Mouse (Mus musculus) erythroblast, embryonic 14.5 days (primary cell): ENCODE results near the gene Foxn3.

Experiments
- GATA1 ChIP-seq: IDR thresholded peaks from 2 replicates; pipeline ENCODE4 v1.6.1; 2012; ENCODE audit warnings: low read length, inconsistent platforms, mixed read lengths
- TAL1 ChIP-seq: IDR thresholded peaks from 3 replicates; pipeline ENCODE4 v1.6.1; 2012; ENCODE audit warnings: low read length, inconsistent platforms, mixed read lengths

DNA sequence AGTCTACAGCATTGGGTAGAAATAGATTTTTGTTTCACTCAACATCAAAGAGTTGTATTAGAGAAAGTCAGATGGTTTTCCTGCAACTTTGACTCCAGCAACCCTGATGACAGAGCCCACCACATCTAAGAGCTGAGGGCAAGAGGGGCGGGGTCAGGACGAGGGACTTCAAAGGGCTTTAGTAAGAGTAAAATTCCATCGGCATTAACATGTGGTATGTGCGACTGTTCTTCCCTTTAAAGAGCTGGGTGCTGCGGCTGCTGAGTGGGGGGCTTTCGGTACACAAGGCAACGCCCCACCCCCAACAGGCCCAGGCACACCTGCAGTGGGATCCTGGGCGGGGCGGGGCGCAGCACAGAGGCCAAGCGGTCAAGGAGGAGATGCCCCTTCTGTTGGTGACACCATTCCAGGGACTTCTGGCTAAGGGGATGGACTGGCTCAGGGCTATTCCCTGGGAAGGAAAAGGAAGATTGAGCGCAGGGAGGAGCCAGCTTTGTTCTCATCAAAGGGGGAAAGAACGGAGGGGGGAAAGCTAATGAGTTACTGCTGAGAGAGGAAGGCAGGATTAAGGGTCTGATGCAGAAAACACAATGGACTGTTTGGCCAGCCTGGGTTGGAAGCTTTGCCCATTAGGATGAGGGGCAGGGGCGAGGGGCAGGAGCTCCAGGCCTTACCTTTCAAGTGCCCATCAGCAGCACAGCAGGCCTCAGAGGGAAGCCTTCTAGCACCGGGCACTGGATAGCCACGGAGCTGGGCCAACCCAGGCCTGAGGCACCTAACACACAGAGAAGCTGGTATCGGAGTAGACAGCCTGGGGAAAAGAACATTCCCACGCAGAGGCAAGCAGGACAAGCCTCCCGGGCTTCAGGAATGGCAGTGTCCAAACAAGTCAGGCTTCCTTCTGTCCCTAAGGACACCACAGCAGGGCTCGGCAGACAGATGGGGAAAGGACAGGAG is 233.8 kb downstream of the Foxn3 start:
- TF ChIP-seq GATA1 (no peak), TAL1 (no peak)
